Mouse (Mus musculus): ENCODE results near the gene Myo9a.

DNA sequence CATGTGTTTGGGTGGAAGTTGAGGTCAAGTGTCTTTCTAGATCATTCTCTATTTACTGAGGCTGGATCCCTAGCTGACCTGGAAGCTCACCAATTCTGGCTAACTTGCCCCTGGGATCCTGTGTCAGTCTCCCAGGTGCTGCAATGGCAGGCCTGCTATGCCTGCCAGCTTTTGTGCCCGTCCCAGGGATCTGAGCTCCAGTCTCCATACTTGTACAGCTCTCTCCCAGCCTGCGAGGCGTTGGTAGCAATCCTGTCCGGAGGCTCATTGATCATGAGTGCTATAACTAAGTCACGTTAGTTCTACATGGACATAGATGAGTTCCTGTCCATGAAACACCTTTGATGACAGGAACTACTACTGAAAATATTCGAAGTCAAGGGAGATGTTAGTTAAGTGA lies 193.1 kb downstream of the Myo9a start:
- no peak for TF ChIP-seq CTCF (IDR thresholded peaks at IDR 0.05; ENCODE audit: borderline replicate concordance, control insufficient read depth, extremely low read depth, insufficient read depth, low read length, poor library complexity)
- TF ChIP-seq POLR2A (IDR thresholded peaks at IDR 0.05; ENCODE audit: control insufficient read depth, extremely low read depth, insufficient read depth, low read length, poor library complexity), result no peak

Data from thymus, adult 2 months (tissue).